Mouse (Mus musculus) ES-E14 (cell line): ENCODE data around the gene B4galnt3.

Experiments
- CHD2 ChIP-seq: IDR thresholded peaks from 2 replicates; pipeline ENCODE4 v1.6.1; 2014; ENCODE audit warnings: mild to moderate bottlenecking, low read depth, low read length, inconsistent platforms
- HCFC1 ChIP-seq: IDR thresholded peaks from 2 replicates; pipeline ENCODE4 v1.6.1; 2012; ENCODE audit warnings: low read length, inconsistent platforms, borderline replicate concordance; ENCODE audit not compliant: insufficient read depth
- MAFK ChIP-seq: IDR thresholded peaks from 2 replicates; pipeline ENCODE4 v1.6.1; 2014; ENCODE audit warnings: mild to moderate bottlenecking, low read depth, low read length, inconsistent platforms; ENCODE audit not compliant: insufficient read depth
- ZC3H11A ChIP-seq: IDR thresholded peaks from 2 replicates; pipeline ENCODE4 v1.6.1; 2012; ENCODE audit warnings: low read depth, mild to moderate bottlenecking, inconsistent platforms, low read length, borderline replicate concordance
- ZNF384 ChIP-seq: IDR thresholded peaks from 2 replicates; pipeline ENCODE4 v1.6.1; 2012; ENCODE audit warnings: low read depth, low read length, inconsistent platforms

- TF ChIP-seq CHD2, result no peak
- TF ChIP-seq ZNF384, result no peak
- no peak for TF ChIP-seq HCFC1
- no peak for TF ChIP-seq ZC3H11A
- no peak for TF ChIP-seq MAFK
These were observed 69.0 kb downstream of the B4galnt3 start for GRCm38 (mm10) chr6:120225355-120225754.
